Mouse (Mus musculus) limb, embryonic 13.5 days (tissue): ENCODE results near the gene Trim15. TPM values are rescaled to one million over a fixed set of nuclear protein-coding genes. Genes with fewer than 3 reads are reported as not detected.
A peak's percentile ranks its signal among the peaks of the same experiment; 100 is the strongest.
"Not testable (repeated sequence)": the region's sequence is repeated elsewhere in the genome, so short reads cannot be mapped to it uniquely, and the experiment has no call there.

Source experiments
- ATAC-seq: fragments of 200-750 bp; cut with Nextera tagmentation; 2 replicates; pipeline ENCODE4 v1.8.0; 2017; ENCODE audit warnings: low read depth, moderate number of reproducible peaks, moderate TSS enrichment; ENCODE audit not compliant: low FRiP score
- H3K27ac ChIP-seq: fragments of 300-500 bp; sonication (generic); 2 replicates; pipeline ENCODE4 v1.5.1; 2015; ENCODE audit warnings: inconsistent platforms, mild to moderate bottlenecking, moderate library complexity
- H3K27me3 ChIP-seq: fragments of 300-500 bp; sonication (generic); 2 replicates; pipeline ENCODE4 v1.6.1; 2015; ENCODE audit warnings: mild to moderate bottlenecking, inconsistent platforms
- H3K36me3 ChIP-seq: fragments of 300-500 bp; sonication (generic); 2 replicates; pipeline ENCODE4 v1.6.1; 2015; ENCODE audit warnings: inconsistent platforms, mild to moderate bottlenecking, moderate library complexity
- H3K4me1 ChIP-seq: fragments of 300-500 bp; sonication (generic); 2 replicates; pipeline ENCODE4 v1.6.1; 2015; ENCODE audit warnings: inconsistent platforms
- H3K4me2 ChIP-seq: fragments of 300-500 bp; sonication (generic); replicated peaks from 2 replicates; pipeline ENCODE4 v1.6.1; 2015; ENCODE audit warnings: inconsistent platforms, mild to moderate bottlenecking, moderate library complexity
- H3K4me3 ChIP-seq: fragments of 300-500 bp; sonication (generic); 2 replicates; pipeline ENCODE4 v1.5.1; 2015; ENCODE audit warnings: moderate library complexity, mild to moderate bottlenecking, inconsistent platforms
- H3K9ac ChIP-seq: fragments of 300-500 bp; sonication (generic); 2 replicates; pipeline ENCODE4 v1.6.1; 2015; ENCODE audit warnings: mild to moderate bottlenecking, inconsistent platforms
- H3K9me3 ChIP-seq: fragments of 300-500 bp; sonication (generic); 2 replicates; pipeline ENCODE4 v1.6.1; 2016; ENCODE audit warnings: inconsistent platforms
- WGBS: fragments of 180-500 bp; shearing (Covaris S2); methylation state at CpG from one replicate; pipeline ENCODE4 v1.1.7; 2015; 5-methylcytosine and 5-hydroxymethylcytosine counted together
- polyA plus RNA-seq: library from polyadenylated mRNA; unstranded; fragments of >200 nt; fragmentation: Nextera tagmentation; extraction: Ambion mirVana; gene quantifications from 2 replicates; pipeline ENCODE4 v1.2.1, GENCODE M21; 2015

Gene Trim15
- polyA plus RNA-seq, 1 experiment from 2014 or later = 0.28 TPM

DNA sequence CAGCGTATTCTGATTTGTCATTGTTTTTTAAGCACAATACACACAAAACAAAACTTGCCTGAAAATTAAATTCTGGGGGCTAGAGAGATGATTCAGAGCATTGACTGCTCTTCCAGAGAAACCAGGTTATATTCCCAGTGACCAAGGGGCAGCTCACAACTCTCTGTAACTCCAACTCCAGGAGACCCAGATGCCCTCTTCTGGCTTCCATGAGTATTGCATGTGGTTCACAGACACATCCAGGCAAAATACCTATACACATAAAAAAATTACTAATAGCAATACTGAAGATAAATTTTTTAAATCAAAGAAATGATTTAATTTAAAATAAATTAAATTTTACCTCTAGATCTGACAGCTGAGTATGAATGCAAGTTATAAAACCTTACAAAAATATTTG lies 29.6 kb upstream of the Trim15 start:
- WGBS = 82% methylated on average over 1 of the region's 1 CpGs
- Histone ChIP-seq H3K4me2 (no peak overlapping the region), H3K36me3 (no peaks in the 10 kb centered on the region), H3K27ac (no peak overlapping the region), H3K4me1 (no peaks in the 10 kb centered on the region), H3K9me3 (no peaks in the 10 kb centered on the region), H3K27me3 (0 out of 2 replicates have a peak, but pooled peaks cover under 1% of the 10 kb centered on the region), H3K9ac (no peak overlapping the region), H3K4me3 (no peak overlapping the region)
- ATAC-seq = no peak

DNA sequence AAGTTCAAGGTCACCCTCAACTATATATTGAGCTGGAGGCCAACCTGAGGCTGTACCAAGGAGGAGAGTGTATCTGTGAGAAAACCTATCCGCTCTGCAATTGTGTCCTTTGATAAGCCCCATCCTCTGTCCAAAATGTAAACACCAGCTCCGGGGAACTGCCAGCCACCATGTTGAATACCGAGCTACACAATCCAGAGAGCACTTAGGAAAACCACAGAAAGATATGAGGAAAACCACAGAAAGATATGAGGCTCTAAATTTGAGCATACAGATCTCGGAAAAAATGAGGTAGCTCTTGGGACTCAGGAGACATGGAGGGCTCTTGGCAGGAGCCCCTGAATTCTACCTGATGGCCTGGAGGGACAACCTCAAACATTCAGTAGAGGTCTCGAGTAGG lies 26.4 kb upstream of the Trim15 start:
- H3K27ac ChIP-seq = no peak overlapping the region
- H3K4me1 ChIP-seq = no peaks in the 10 kb centered on the region
- no peak overlapping the region for H3K9ac ChIP-seq
- ATAC-seq = no peak
- no peak overlapping the region for H3K4me2 ChIP-seq
- H3K9me3 ChIP-seq = no peaks in the 10 kb centered on the region
- H3K4me3 ChIP-seq = no peak overlapping the region
- H3K36me3 ChIP-seq = no peaks in the 10 kb centered on the region
- WGBS = 71% methylated on average over 5 of the region's 5 CpGs
- H3K27me3 ChIP-seq = 0 out of 2 replicates have a peak, but pooled peaks cover 8% of the 10 kb centered on the region

DNA sequence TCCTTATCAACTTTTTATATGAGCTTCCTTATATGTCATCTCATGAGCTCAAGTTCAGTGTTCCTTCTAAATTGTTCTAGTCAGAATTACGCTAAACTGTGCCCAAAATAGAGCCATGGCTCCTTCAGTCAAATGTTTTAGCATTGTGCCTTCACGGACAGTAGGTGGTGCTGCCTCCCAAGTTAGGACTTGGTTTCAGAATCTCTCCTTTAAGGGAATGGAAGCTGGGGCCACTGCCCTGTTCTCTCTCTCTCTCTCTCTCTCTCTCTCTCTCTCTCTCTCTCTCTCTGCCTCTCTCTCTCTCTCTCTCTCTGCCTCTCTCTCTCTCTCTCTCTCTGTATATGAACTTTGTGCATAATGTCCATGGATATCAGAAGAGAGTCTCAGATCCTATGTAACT lies 25.4 kb upstream of the Trim15 start:
- Histone ChIP-seq H3K4me3 (no peak overlapping the region), H3K27me3 (0 out of 2 replicates have a peak, but pooled peaks cover 8% of the 10 kb centered on the region), H3K9me3 (no peaks in the 10 kb centered on the region), H3K4me1 (no peaks in the 10 kb centered on the region), H3K36me3 (no peaks in the 10 kb centered on the region), H3K4me2 (no peak overlapping the region), H3K9ac (no peak overlapping the region), H3K27ac (no peak overlapping the region)
- ATAC-seq = peak; percentile 57; the same call in 1 of the 2 replicates
- 11% methylated on average over 2 of the region's 2 CpGs for WGBS

DNA sequence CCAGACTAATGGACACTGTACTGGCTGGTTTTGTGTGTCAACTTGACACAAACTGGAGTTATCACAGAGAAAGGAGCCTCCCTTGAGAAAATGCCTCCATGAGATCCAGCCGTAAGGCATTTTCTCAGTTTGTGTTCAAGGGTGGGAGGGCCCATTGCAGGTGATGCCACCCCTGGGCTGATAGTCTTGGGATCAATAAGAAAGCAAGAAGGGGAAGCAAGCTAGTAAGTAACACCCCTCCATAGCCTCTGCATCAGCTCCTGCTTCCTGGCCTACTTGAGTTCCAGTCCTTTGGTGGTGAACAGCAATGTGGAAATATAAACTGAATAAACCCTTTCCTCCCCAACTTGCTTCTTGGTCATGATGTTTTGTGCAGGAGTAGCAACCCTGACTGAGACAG lies 24.5 kb upstream of the Trim15 start:
- ATAC-seq, H3K4me3 ChIP-seq, H3K9ac ChIP-seq, H3K4me1 ChIP-seq, H3K9me3 ChIP-seq, H3K27me3 ChIP-seq, H3K27ac ChIP-seq, H3K4me2 ChIP-seq, H3K36me3 ChIP-seq: not testable (repeated sequence)
- WGBS = 89% methylated on average over 1 of the region's 1 CpGs

DNA sequence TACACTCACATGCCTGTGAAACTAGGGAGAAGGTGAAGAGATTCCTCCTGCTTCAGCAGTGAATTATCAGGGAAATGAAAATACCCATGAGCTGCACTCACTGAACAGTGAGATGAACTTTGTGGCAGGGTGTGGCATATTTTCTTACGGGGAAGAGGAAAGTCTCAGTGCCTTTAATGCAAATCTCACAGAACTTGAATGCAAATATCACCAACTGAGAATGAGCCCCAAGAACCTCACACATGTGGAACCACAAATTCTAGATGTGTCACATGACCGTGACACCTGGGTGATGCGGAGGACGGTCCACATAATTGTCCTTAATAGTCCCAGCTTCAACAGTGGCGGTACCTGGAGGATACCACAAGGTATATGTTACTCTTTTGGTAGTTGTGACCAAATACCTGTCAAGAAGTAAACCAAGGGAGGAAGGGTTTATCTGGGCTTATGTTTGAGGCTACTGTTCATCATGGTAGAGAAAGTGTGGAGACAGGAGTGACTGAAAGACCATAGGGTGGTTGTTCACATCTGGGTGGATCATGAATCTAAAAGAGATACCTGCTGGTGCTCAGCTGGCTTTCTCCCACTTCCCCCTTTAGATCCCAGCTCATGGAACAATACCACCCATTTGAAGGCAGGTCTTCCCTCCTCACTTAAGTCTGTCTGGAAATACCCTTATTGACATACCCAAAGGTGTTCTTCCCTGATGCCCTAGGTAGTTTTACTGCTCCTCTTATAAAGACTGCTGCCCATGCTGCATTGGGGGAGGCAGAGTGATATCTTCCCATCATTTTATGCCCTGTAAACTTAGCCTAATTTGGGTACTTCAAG lies 23.3 kb upstream of the Trim15 start, which contains the start of gene Trim40:
TSS of gene Trim40 (minus strand) at position 51 of the 831 bp plus-strand sequence.
- Histone ChIP-seq H3K36me3 (no peaks in the 10 kb centered on the region), H3K4me2 (no peak within 1 kb of the TSS), H3K27me3 (0 out of 2 replicates have a peak, but pooled peaks cover 8% of the 10 kb centered on the region), H3K4me1 (no peaks in the 10 kb centered on the region), H3K27ac (no peak within 1 kb of the TSS), H3K4me3 (no peak within 1 kb of the TSS), H3K9me3 (no peaks in the 10 kb centered on the region), H3K9ac (no peak within 1 kb of the TSS)
- ATAC-seq = no peak
- WGBS = 83% methylated on average over 5 of the region's 5 CpGs

DNA sequence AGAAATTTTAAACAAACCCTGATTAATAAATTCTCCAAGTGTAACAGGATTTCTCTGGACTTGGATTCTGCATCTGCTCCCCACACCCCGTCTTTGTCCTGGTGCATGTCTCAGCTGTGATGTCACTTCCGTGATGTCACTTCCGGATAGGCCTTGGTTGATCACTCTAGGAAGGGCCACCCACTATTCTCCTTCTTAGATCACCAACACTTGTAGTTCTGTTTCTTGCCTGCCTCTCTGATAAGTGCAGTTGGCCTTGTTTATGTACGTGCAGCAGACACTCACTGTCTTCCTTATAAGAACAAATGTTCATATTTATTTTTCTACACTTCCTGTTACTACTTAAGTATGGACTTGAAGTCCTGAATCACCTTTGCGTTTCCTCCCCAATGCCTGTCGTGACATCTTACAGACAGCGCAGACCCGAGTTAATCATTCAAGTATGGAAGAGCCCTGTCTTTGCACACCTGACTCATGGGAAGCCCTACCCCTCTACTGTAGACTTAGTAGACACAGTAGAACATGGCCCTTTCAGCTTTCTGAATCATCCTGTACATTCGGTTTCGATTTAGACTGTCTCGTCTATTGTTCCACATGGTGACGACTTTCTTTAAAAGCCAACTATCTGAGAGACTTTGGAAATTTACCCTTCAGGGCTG lies 18.3 kb upstream of the Trim15 start:
- no peak overlapping the region for H3K4me2 ChIP-seq
- H3K27ac ChIP-seq = no peak overlapping the region
- no peaks in the 10 kb centered on the region for H3K36me3 ChIP-seq
- no peak overlapping the region for H3K4me3 ChIP-seq
- WGBS = 90% methylated on average over 12 of the region's 12 CpGs
- H3K27me3 ChIP-seq = no peaks in the 10 kb centered on the region
- no peaks in the 10 kb centered on the region for H3K4me1 ChIP-seq
- no peaks in the 10 kb centered on the region for H3K9me3 ChIP-seq
- H3K9ac ChIP-seq = no peak overlapping the region
- ATAC-seq = no peak

DNA sequence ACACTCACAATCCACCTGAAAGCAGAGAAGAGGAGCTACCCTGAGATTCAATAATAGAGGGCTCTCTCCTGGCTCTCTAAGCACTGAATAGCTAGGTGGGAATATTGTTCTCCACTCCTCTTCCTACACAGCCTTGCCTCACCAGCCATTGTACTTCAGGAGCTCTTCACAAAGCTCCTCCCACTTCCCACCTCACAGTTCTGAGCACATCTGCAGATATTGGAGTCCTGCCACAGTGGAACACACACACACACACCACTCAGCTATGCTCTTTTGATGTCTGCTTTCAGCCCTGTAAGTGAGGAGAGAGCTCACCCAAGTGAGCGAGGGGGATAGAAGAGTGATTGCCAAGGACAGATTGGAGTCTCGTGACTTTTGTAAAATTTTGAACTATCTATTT lies 16.3 kb upstream of the Trim15 start:
- 64% methylated on average over 2 of the region's 2 CpGs for WGBS
- no peak overlapping the region for H3K4me3 ChIP-seq
- ATAC-seq = no peak
- no peaks in the 10 kb centered on the region for H3K36me3 ChIP-seq
- no peak overlapping the region for H3K4me2 ChIP-seq
- no peaks in the 10 kb centered on the region for H3K9me3 ChIP-seq
- no peaks in the 10 kb centered on the region for H3K4me1 ChIP-seq
- H3K27ac ChIP-seq = no peak overlapping the region
- H3K9ac ChIP-seq = no peak overlapping the region
- no peaks in the 10 kb centered on the region for H3K27me3 ChIP-seq

DNA sequence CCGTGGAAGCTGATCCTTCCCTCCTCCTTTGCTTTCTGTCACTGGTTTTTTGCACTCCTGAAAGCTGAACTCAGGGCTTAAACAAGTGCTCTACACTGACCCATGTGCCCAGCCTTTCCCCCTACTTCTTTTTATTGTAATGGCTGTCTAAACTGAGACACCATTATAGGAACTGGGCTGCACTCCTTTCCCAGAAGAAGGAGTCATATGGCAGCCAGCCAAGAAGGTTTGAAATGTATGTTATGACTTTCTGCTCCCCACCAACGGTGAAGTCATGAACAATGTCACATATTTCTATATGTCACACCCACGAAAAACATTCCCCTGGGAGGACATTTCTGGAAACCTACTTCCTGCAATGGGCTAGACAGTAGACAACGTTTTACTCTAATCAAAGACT lies 7.6 kb upstream of the Trim15 start:
- H3K4me2 ChIP-seq = no peak overlapping the region
- H3K9me3 ChIP-seq = no peaks in the 10 kb centered on the region
- no peaks in the 10 kb centered on the region for H3K4me1 ChIP-seq
- no peaks in the 10 kb centered on the region for H3K36me3 ChIP-seq
- no peak overlapping the region for H3K9ac ChIP-seq
- WGBS = 63% methylated on average over 4 of the region's 4 CpGs
- peaks cover 3% of the 10 kb centered on the region; the same call in 1 of the 2 replicates for H3K27me3 ChIP-seq
- H3K4me3 ChIP-seq = no peak overlapping the region
- ATAC-seq = no peak
- no peak overlapping the region for H3K27ac ChIP-seq

DNA sequence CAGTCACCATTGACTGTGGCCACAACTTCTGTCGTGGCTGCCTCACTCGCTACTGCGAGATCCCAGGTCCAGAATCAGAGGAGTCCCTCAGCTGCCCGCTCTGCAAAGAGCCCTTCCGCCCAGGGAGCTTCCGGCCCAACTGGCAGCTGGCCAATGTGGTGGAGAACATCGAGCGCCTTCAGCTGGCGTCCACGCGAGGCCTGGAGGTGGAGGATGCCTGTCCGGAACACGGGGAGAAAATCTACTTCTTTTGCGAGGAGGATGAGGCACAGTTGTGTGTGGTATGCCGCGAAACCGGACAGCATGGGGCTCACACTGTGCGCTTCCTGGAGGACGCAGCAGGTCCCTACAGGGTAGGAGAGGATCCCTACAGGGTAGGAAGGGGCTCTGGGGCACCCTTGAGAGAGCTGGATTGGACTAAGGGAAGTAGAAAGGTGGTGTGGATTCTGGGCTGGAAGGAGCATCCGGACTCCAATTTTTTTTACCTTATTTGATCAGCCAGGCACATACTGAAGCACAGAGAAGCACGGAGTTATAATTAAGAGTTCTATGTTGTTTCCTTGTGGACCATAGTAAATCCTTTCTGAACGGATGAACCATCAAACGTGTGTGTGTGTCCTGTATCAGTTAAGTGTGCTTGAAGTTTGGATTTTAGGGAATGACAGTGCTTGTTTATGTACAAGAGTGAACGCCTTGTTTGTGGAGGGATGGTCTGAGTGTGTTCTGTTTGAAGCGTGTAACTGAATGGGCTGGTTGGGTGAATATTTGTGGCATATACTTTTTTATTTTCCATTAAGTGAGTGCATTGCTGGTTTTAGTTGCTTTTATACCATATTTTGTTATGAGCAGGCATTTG lies 3.2 kb upstream of the Trim15 start:
- H3K4me1 ChIP-seq = no peaks in the 10 kb centered on the region
- 75% methylated on average over 25 of the region's 25 CpGs for WGBS
- H3K27ac ChIP-seq = no peak overlapping the region
- H3K4me3 ChIP-seq = no peak overlapping the region
- peak overlapping the region; percentile 14; the same call in 1 of the 2 replicates for H3K9ac ChIP-seq
- ATAC-seq = no peak
- H3K9me3 ChIP-seq = no peaks in the 10 kb centered on the region
- peaks cover 35% of the 10 kb centered on the region for H3K27me3 ChIP-seq
- H3K4me2 ChIP-seq = no peak overlapping the region
- no peaks in the 10 kb centered on the region for H3K36me3 ChIP-seq

DNA sequence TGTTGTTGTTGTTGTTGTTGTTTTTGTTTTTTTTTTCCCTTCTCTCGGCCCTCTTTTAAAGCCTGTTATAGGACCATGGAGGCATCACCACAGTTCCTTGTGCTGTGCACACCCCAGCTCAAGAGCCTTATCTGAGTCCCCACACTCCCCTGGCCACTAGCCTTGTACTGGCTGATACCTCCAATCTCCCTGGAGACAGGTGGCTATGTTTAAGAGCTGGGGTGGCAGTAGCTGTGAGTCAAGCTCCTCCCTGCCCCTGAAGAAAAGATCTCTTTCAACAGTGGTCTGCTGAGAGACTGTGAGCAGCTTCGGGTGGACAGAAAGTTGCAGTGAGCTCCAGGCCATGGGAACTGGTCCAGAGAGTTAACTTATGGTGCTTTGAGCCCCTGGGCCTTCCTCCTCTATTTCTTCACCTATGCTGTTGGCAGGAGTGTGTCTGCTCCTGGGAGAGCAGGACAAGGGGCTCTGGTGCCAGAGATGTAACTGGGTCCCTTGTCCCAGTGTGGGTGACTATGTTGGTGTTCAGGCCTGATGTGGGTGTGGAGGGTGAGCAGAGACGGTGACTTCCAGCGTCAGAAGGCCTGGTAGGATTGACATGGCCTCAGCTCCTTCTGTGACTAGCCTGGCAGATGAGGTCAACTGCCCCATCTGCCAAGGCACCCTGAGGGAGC lies 2.4 kb upstream of the Trim15 start, which contains the start of gene Trim10:
TSS of gene Trim10 (plus strand) at position 291 of the 671 bp plus-strand sequence.
- Histone ChIP-seq H3K4me1 (no peaks in the 10 kb centered on the region), H3K36me3 (no peaks in the 10 kb centered on the region), H3K4me3 (no peak within 1 kb of the TSS), H3K9me3 (no peaks in the 10 kb centered on the region), H3K27me3 (peaks cover 42% of the 10 kb centered on the region), H3K27ac (no peak within 1 kb of the TSS), H3K4me2 (no peak within 1 kb of the TSS), H3K9ac (peak within 1 kb of the TSS; percentile 14; the same call in 1 of the 2 replicates)
- WGBS = 83% methylated on average over 4 of the region's 4 CpGs
- ATAC-seq = no peak

DNA sequence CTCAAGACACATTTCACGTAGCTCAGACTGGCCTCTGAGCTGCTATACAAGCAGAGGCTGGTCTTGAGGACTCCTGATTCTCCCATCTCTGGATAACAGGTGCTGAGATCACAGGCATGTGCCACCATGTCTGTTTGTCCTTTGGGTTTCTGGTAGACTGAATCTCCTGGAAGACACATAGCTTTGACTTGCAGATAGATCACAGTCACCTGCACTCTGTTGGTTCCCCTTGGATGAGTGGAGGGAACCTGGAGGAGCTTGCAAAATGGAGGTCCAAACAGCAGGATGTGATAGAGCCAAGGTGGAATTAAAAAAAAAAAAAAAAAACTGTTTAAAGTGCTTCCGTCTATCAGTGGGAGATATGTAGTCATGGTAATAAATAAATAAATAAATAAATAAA lies 1.8 kb upstream of the Trim15 start:
- Histone ChIP-seq H3K9ac (no peak overlapping the region), H3K36me3 (no peaks in the 10 kb centered on the region), H3K4me1 (no peaks in the 10 kb centered on the region), H3K4me2 (no peak overlapping the region), H3K4me3 (no peak overlapping the region), H3K27ac (no peak overlapping the region), H3K27me3 (peaks cover 42% of the 10 kb centered on the region), H3K9me3 (no peaks in the 10 kb centered on the region)
- WGBS = 71% methylated on average over 2 of the region's 2 CpGs
- no peak for ATAC-seq
